In the genomic region with DNA sequence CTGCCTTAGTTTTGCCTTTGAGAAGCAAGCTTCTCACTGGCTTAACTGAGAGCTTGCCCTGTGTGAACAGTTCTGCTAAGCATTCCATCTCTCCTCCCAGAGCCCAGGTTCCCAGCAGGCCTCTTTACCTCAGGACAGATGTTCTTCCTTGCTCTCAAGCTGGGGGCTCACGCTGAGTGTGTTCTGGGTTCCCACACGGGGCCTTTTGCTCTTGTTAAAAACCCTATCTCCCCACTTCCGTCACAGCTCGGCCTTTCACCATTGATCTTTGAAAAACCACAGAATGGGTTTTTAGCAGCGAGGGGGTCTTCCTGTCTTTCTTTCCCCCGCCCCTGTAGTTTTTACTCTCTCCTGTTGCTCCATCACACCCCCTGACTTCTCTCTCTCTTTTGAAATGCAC, we compare ENCODE assay signal across 26 mouse cellular contexts. TPM values are rescaled to one million over a fixed set of nuclear protein-coding genes. Genes with fewer than 3 reads are reported as not detected.
A peak's percentile ranks its signal among the peaks of the same experiment; 100 is the strongest.
DNase-seq lines count a peak whose midpoint lies in the region; ATAC-seq and TF ChIP-seq lines count a peak whose summit lies in the region.
"Had no signal": no experiment of that assay in that cellular context is flagged by ENCODE, and none has a peak within 500 bp of the region (broad histone marks: within the 10 kb centered on the region; RNA-seq: fewer than 3 reads in every experiment).

No protein-coding gene starts in this region.

- no peak overlapping the region for H3K4me3 ChIP-seq in thymus, adult 2 months (ENCODE audit: control insufficient read depth, insufficient read depth, low read length)
- H3K4me3 ChIP-seq: embryonic facial prominence, embryonic 13.5 days; heart, embryonic 12.5 days; layer of hippocampus, adult 2 months; limb, embryonic 10.5 days; megakaryocyte, embryonic 14.5 days; myocyte had no signal

- no peaks in the 10 kb centered on the region for H3K36me3 ChIP-seq in thymus, adult 2 months (ENCODE audit: control insufficient read depth, insufficient read depth, low read length)
- H3K36me3 ChIP-seq: embryonic facial prominence, embryonic 13.5 days; G1E; heart, embryonic 12.5 days; limb, embryonic 10.5 days had no signal

- peaks cover 24% of the 10 kb centered on the region for H3K4me1 ChIP-seq in thymus, adult 2 months (replicated peaks; ENCODE audit: control insufficient read depth, insufficient read depth, low read length)

- peak; percentile 52 for DNase-seq in CD4-positive helper T cell, adult 2 months (ENCODE audit: low read depth, low spot score)
- peak; percentile 49 for DNase-seq in induced T-regulatory cell, adult 2 months (ENCODE audit: low read depth)
- DNase-seq in thymus, adult 2 months, result peak; percentile 71
- no peak for DNase-seq in left cerebral cortex, postnatal 25 days (ENCODE audit: low spot score in 2 of 2)
- no peak for DNase-seq in cerebellum, adult 11-12 months
- DNase-seq in right cerebral cortex, adult 18-20 months, result no peak
- DNase-seq in right cerebral cortex, postnatal 25 days, result no peak
- DNase-seq: adrenal gland, adult 2 months; cerebellum, adult 9-11 months; heart, postnatal 36 days; midbrain, embryonic 14.5 days; right cerebral cortex, postnatal 4 days had no signal

- H3K27ac ChIP-seq in thymus, adult 2 months (ENCODE audit: control insufficient read depth, insufficient read depth, low read length), result peak overlapping the region; percentile 25; the same call in 1 of the 2 replicates
- H3K27ac ChIP-seq: embryonic facial prominence, embryonic 13.5 days; hindbrain, embryonic 14.5 days; layer of hippocampus, adult 2 months; limb, embryonic 10.5 days had no signal

- TF ChIP-seq CTCF in thymus, adult 2 months (IDR thresholded peaks at IDR 0.05; ENCODE audit: borderline replicate concordance, control insufficient read depth, extremely low read depth, insufficient read depth, low read length, poor library complexity), result no peak

- intact Hi-C loops in left cerebral cortex, postnatal 25 days (cut with DNase I), result loop anchor here (10.0 kb wide), 1 partner anchor 90 kb away; a partner anchor contains a TSS

- 7% methylated on average over 6 of the region's 6 CpGs for WGBS in thymus, adult 2 months

- no peaks in the 10 kb centered on the region for H3K27me3 ChIP-seq in thymus, adult 2 months (ENCODE audit: control insufficient read depth, insufficient read depth, low read length)
- H3K27me3 ChIP-seq: embryonic facial prominence, embryonic 13.5 days had no signal

- ATAC-seq in CD4-positive, CD25-positive, alpha-beta regulatory T cell, adult 4 months, result peak; percentile 68

- TF ChIP-seq POLR2A in thymus, adult 2 months (IDR thresholded peaks at IDR 0.05; ENCODE audit: control insufficient read depth, extremely low read depth, insufficient read depth, low read length, poor library complexity), result no peak

RNA-seq across cellular contexts. Expression of a gene that starts 14.7 kb away (rescaled TPM):
- polyA plus RNA-seq in CD4-positive, CD25-positive, alpha-beta regulatory T cell, adult 4 months (2017; shearing (Covaris generic)), result under 1 TPM; 0.32 to 0.85 TPM
- 0.49 and 0.60 TPM in 2 replicates for polyA plus RNA-seq in thymus, adult 2 months (2012; rRNA removed)
- under 1 TPM; 0.50 to 0.53 TPM for total RNA-seq in left cerebral cortex, postnatal 25 days (2021)
- total RNA-seq: heart, postnatal 36 days had no signal
- polyA plus RNA-seq: adrenal gland, adult 2 months; C2C12; embryonic facial prominence, embryonic 13.5 days; limb, embryonic 10.5 days; stomach, embryonic 14.5 days had no signal

RNA-seq across cellular contexts. Expression of a gene that starts 14.8 kb away (rescaled TPM):
- 10 to 100 TPM; 29.0 to 38.4 TPM for polyA plus RNA-seq in CD4-positive, CD25-positive, alpha-beta regulatory T cell, adult 4 months (2017; shearing (Covaris generic))
- polyA plus RNA-seq in thymus, adult 2 months (2012; rRNA removed), result 2.7 and 2.8 TPM in 2 replicates
- total RNA-seq in left cerebral cortex, postnatal 25 days (2021), result not detected
- total RNA-seq: adrenal gland, adult 2 months; gastrocnemius, adult 18-20 months; gastrocnemius, postnatal 4 days; heart, postnatal 36 days; layer of hippocampus, adult 2 months; left cerebral cortex, adult 18-20 months had no signal
- polyA plus RNA-seq: heart, embryonic 12.5 days had no signal

Comparison
In these comparisons a context has a peak if more than half of its experiments do, and no peak if none do; other contexts are left out.
1. DNase-seq: peak in CD4-positive helper T cell, adult 2 months (single experiment), induced T-regulatory cell, adult 2 months (single experiment) and thymus, adult 2 months (single experiment); none in left cerebral cortex, postnatal 25 days (0 of 2), cerebellum, adult 11-12 months (single experiment), right cerebral cortex, adult 18-20 months (single experiment) and right cerebral cortex, postnatal 25 days (single experiment).